12 mouse cellular contexts compared by ENCODE assay signal in the genomic region with DNA sequence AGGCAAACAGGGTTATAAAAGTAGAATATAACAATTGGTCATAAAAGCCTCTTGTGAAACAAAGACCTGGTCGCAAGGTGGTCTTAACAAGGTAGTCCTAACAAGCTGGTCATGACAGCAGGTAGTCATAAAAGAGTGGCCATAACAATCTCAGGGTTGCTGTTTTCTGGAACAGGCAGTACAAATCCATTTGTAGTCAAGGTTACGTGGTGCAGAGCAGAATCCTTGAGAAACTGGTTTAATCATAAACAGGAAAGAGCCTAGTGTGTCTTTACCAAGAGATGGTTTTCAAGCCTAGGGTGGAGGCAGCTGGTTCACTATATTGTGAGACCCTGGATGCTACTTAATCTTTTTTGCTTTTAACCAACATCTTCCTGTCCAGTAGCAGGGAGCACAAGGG.
"Had no signal": no experiment of that assay in that cellular context is flagged by ENCODE, and none has a peak within 500 bp of the region (broad histone marks: within the 10 kb centered on the region; RNA-seq: fewer than 3 reads in every experiment).

No protein-coding gene starts in this region.

- H3K9ac ChIP-seq: liver, embryonic 15.5 days; midbrain, embryonic 13.5 days had no signal

- H3K27ac ChIP-seq: left cerebral cortex, adult 2 months; liver, embryonic 15.5 days; midbrain, embryonic 13.5 days; stomach, postnatal 0 days had no signal

- H3K9me3 ChIP-seq: liver, embryonic 15.5 days; midbrain, embryonic 13.5 days had no signal

- H3K4me1 ChIP-seq: midbrain, embryonic 13.5 days had no signal

- DNase-seq: lung, adult 2 months; lung, postnatal 36 days; right cerebral cortex, adult 18-20 months; right cerebral cortex, postnatal 25 days; thymus, adult 18-20 months; thymus, postnatal 14 days had no signal

- H3K4me3 ChIP-seq: left cerebral cortex, adult 2 months; liver, embryonic 15.5 days; midbrain, embryonic 13.5 days had no signal

- H3K4me2 ChIP-seq: liver, embryonic 11.5 days; liver, embryonic 15.5 days; midbrain, embryonic 13.5 days had no signal

- H3K27me3 ChIP-seq: liver, embryonic 15.5 days; midbrain, embryonic 13.5 days had no signal

- H3K36me3 ChIP-seq: liver, embryonic 15.5 days; midbrain, embryonic 13.5 days had no signal

- ATAC-seq: lung, postnatal 0 days; midbrain, embryonic 13.5 days had no signal
